Mouse (Mus musculus) cerebellum, adult 2 months (tissue): ENCODE results near the gene Ccdc9b.

Source experiments
- CTCF ChIP-seq: fragments of 200-500 bp; IDR thresholded peaks from 2 replicates; pipeline ENCODE4 v1.5.1; 2011; ENCODE audit warnings: low read depth, mild to moderate bottlenecking, control low read depth, low read length, moderate library complexity, borderline replicate concordance; ENCODE audit not compliant: insufficient read depth
- POLR2A ChIP-seq: fragments of 200-500 bp; IDR thresholded peaks from 2 replicates; pipeline ENCODE4 v1.6.1; 2011; ENCODE audit warnings: low read length, control low read depth, borderline replicate concordance; ENCODE audit not compliant: insufficient read depth

DNA sequence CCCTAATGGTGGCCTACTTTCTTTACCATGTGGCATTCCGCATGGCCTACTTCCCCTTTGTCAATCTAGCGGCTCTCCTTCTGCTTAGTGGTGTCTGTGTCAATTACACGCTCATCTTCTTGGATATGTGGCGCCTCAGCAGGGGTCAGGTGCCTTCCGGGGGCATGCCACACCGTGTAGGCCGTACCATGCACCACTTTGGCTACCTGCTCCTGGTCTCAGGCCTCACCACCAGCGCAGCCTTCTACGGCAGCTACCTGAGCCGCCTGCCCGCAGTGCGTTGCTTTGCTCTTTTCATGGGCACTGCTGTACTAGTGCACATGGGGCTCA is 27.7 kb upstream of the Ccdc9b start:
- TF ChIP-seq CTCF, result no peak
- TF ChIP-seq POLR2A, result no peak
